Mouse (Mus musculus): ENCODE measurements around the gene Timeless. TPM values are rescaled to one million over a fixed set of nuclear protein-coding genes. Genes with fewer than 3 reads are reported as not detected.
"Not testable (repeated sequence)": the region's sequence is repeated elsewhere in the genome, so short reads cannot be mapped to it uniquely, and the experiment has no call there.

The Timeless gene
- total and polyA plus RNA-seq, 2 experiments = 0.75 to 1.6 TPM

DNA sequence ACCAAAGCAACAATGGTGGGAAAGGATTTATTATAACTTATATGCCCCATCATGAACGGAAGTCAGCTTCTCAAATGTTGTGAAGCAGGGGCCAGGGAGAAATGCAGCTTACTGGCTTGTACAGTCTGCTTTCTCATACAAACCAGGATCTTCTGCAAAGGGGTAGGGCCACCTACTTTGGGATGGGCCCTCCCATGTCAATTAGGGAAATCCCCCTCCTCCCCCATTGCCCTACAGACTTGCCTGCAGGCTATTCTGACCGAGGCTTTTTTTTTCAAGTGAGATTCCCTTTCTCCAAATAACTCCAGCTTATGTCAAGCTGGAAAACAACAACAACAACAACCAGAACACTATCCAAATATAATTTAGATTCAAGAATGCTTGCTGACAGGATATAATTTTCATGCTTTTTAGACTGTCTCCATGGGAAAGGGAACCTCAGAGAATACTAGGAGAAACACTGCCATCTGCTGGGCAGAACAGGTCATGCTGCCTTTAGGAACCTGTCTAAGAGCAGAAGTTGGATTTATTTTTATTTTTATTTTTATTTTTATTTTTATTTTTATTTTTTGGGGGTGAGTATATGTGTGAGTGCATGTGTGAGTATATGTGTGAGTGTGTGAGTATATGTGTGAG, 43.5 kb upstream of the Timeless start:
- no peak overlapping the region for H3K27ac ChIP-seq (replicated peaks; ENCODE audit: insufficient read depth, low read depth, low read length)
- H3K36me3 ChIP-seq (ENCODE audit: control insufficient read depth, insufficient read depth, low read length) = no peaks in the 10 kb centered on the region
- H3K79me2 ChIP-seq (ENCODE audit: control insufficient read depth, insufficient read depth, low read length) = no peaks in the 10 kb centered on the region
- H3K27me3 ChIP-seq (ENCODE audit: control insufficient read depth, insufficient read depth, low read length) = no peaks in the 10 kb centered on the region
- WGBS = 59% methylated on average over 2 of the region's 2 CpGs
- no peak overlapping the region for H3K9ac ChIP-seq (ENCODE audit: low read depth, low read length)
- TF ChIP-seq POLR2A (IDR thresholded peaks at IDR 0.05; ENCODE audit: extremely low read depth, insufficient read depth, low read length) = no peak
- peak; percentile 52 for TF ChIP-seq CTCF (IDR thresholded peaks at IDR 0.05; ENCODE audit: low read depth, low read length)
- H3K4me1 ChIP-seq (ENCODE audit: control insufficient read depth, insufficient read depth, low read length) = peaks cover 1% of the 10 kb centered on the region; the same call in 1 of the 2 replicates
- H3K4me3 ChIP-seq (ENCODE audit: insufficient read depth, low read depth, low read length) = no peak overlapping the region
- DNase-seq (ENCODE audit: extremely low read depth, low read depth, low spot score) = peak; percentile 66

DNA sequence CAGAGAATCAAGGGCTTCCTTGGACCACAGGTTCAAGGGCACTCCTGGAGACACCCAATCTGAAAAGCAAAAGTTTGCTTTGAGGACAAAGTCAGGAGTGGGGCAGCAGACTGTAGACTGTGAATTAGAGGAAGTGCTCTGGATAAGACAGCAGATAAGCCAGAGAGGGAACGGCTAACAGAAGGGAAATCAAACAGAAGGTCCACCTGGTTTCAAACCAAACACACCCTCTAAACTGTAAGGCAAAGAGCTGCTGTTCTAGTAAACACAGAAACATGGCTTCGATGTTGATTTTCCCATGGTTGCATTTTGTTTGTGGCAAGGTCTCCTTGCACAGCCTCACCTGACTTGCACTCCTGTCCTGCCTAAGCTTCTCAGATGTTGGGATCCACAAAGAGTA, 40.4 kb upstream of the Timeless start:
- 26% methylated on average over 2 of the region's 2 CpGs for WGBS
- H3K27ac ChIP-seq (replicated peaks; ENCODE audit: insufficient read depth, low read depth, low read length) = no peak overlapping the region

DNA sequence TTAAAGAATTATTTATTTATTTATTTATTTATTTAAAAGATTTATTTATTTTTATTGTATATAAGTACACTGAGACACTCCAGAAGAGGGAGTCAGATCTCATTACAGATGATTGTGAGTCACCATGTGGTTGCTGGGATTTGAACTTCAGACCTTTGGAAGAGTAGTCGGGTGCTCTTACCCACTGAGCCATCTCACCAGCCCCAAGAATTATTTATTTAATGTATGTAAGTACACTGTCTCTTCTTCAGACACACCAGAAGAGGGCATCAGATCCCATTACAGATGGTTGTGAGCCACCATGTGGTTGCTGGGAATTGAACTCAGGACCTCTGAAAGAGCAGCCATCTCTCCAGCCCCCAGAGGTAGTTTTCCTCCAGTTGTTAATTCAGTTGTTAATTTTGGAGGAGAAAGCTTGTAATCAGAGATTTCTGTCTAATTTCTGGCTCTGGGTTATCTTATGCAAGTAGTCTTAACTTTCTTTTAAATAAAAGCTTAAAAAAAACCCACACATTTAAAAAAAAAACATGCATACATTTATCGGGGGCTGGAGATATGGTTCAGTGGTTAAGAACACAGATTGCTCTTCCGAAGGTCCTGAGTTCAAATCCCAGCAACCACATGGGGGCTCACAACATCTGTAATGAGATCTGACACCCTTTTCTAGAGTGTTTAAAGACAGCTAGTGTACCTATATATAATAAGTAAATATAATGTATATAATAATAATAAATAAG, 39.7 kb upstream of the Timeless start:
- H3K4me1 ChIP-seq (ENCODE audit: control insufficient read depth, insufficient read depth, low read length); H3K27me3 ChIP-seq (ENCODE audit: control insufficient read depth, insufficient read depth, low read length); H3K27ac ChIP-seq (replicated peaks; ENCODE audit: insufficient read depth, low read depth, low read length); DNase-seq (ENCODE audit: extremely low read depth, low read depth, low spot score); H3K79me2 ChIP-seq (ENCODE audit: control insufficient read depth, insufficient read depth, low read length); H3K9ac ChIP-seq (ENCODE audit: low read depth, low read length); H3K36me3 ChIP-seq (ENCODE audit: control insufficient read depth, insufficient read depth, low read length); H3K4me3 ChIP-seq (ENCODE audit: insufficient read depth, low read depth, low read length): not testable (repeated sequence)
- 92% methylated on average over 3 of the region's 3 CpGs for WGBS

More for the DNA sequence above, 40.4 kb upstream of the Timeless start:
- Histone ChIP-seq H3K9ac (ENCODE audit: low read depth, low read length) (no peak overlapping the region), H3K4me1 (ENCODE audit: control insufficient read depth, insufficient read depth, low read length) (no peaks in the 10 kb centered on the region; the same call in 1 of the 2 replicates), H3K4me3 (ENCODE audit: insufficient read depth, low read depth, low read length) (no peak overlapping the region), H3K27me3 (ENCODE audit: control insufficient read depth, insufficient read depth, low read length) (no peaks in the 10 kb centered on the region), H3K79me2 (ENCODE audit: control insufficient read depth, insufficient read depth, low read length) (peaks cover 5% of the 10 kb centered on the region; the same call in 1 of the 2 replicates), H3K36me3 (ENCODE audit: control insufficient read depth, insufficient read depth, low read length) (no peaks in the 10 kb centered on the region)
- TF ChIP-seq CTCF (IDR thresholded peaks at IDR 0.05; ENCODE audit: low read depth, low read length) (no peak), POLR2A (IDR thresholded peaks at IDR 0.05; ENCODE audit: extremely low read depth, insufficient read depth, low read length) (no peak)
- no peak for DNase-seq (ENCODE audit: extremely low read depth, low read depth, low spot score)

DNA sequence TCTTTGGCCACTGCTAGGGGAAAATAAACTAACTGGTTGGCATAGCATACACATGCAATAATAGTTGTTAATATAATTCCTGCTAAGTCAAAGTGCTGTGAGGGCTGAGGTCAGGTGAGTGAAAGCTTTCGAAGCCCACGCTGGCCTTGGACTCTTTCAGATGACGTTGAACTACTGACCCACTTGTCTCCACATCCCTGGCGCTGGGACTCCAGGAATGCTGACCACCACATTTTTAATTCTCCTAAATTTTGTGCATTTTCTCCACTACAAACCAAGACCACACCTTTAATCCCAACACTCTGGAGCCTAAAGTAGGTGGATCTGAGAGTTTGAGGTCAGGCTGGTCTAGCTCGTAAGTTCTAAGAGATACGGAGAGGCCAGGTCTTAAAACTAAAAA, 38.8 kb upstream of the Timeless start:
- peak; percentile 48 for DNase-seq (ENCODE audit: extremely low read depth, low read depth, low spot score)
- Histone ChIP-seq H3K79me2 (ENCODE audit: control insufficient read depth, insufficient read depth, low read length) (peaks cover 5% of the 10 kb centered on the region; the same call in 1 of the 2 replicates), H3K4me1 (ENCODE audit: control insufficient read depth, insufficient read depth, low read length) (no peaks in the 10 kb centered on the region; the same call in 1 of the 2 replicates), H3K4me3 (ENCODE audit: insufficient read depth, low read depth, low read length) (no peak overlapping the region), H3K27ac (replicated peaks; ENCODE audit: insufficient read depth, low read depth, low read length) (no peak overlapping the region), H3K27me3 (ENCODE audit: control insufficient read depth, insufficient read depth, low read length) (no peaks in the 10 kb centered on the region), H3K36me3 (ENCODE audit: control insufficient read depth, insufficient read depth, low read length) (no peaks in the 10 kb centered on the region), H3K9ac (ENCODE audit: low read depth, low read length) (no peak overlapping the region)
- 57% methylated on average over 6 of the region's 6 CpGs for WGBS
- no peak for TF ChIP-seq POLR2A (IDR thresholded peaks at IDR 0.05; ENCODE audit: extremely low read depth, insufficient read depth, low read length)
- TF ChIP-seq CTCF (IDR thresholded peaks at IDR 0.05; ENCODE audit: low read depth, low read length) = no peak

DNA sequence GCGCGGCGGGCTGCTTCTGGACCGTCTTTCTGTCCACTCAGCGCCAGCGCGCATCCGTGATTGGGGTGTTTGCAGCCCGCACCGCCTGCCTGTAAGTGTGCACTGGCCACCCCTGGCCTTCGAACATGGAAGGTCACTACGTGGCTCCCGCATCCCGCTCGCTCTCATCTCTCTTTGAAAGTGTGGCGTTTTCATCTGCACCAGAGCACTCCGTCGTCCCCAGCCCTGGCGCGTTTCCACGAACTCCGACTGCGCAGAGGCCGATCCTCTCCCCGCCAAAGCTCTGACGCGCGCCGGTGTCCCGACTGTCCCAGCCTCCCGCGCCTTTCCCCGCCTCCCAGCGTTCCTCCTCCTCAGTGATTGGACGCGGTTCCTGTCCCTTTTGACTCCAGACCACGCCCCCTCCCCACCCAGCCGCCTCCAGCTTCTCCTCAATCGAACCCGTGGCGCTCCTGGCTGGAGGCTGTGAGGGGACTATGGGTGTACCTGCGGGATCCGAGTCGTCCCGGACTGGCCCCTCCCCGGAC, 37.8 kb upstream of the Timeless start, which contains the start of gene Gls2:
Gene Gls2, plus strand, starts transcription at position 434 of the 527 bp plus-strand sequence.
- Histone ChIP-seq H3K79me2 (ENCODE audit: control insufficient read depth, insufficient read depth, low read length) (peaks cover 5% of the 10 kb centered on the region; the same call in 1 of the 2 replicates), H3K27me3 (ENCODE audit: control insufficient read depth, insufficient read depth, low read length) (no peaks in the 10 kb centered on the region), H3K4me3 (ENCODE audit: insufficient read depth, low read depth, low read length) (peak within 1 kb of the TSS; percentile 88), H3K4me1 (ENCODE audit: control insufficient read depth, insufficient read depth, low read length) (peaks cover 4% of the 10 kb centered on the region), H3K9ac (ENCODE audit: low read depth, low read length) (peak within 1 kb of the TSS; percentile 93), H3K27ac (replicated peaks; ENCODE audit: insufficient read depth, low read depth, low read length) (peak within 1 kb of the TSS; percentile 88), H3K36me3 (ENCODE audit: control insufficient read depth, insufficient read depth, low read length) (no peaks in the 10 kb centered on the region)
- DNase-seq (ENCODE audit: extremely low read depth, low read depth, low spot score) = peak; percentile 92
- TF ChIP-seq CTCF (IDR thresholded peaks at IDR 0.05; ENCODE audit: low read depth, low read length) (no peak), POLR2A (IDR thresholded peaks at IDR 0.05; ENCODE audit: extremely low read depth, insufficient read depth, low read length) (peak; percentile 80; the same call in 1 of the 2 replicates)
- WGBS = under 1% methylated on average over 46 of the region's 46 CpGs

Data from liver, adult 2 months (tissue).